Mouse (Mus musculus): ENCODE measurements around the gene Trpm6.

- TF ChIP-seq CTCF (conservative IDR thresholded peaks at IDR 0.05 in 1 of 2, IDR thresholded peaks at IDR 0.05 in 1 of 2; ENCODE audit: low read depth in 2 of 2, low read length in 2 of 2) (no peak), MXI1 (IDR thresholded peaks at IDR 0.05; ENCODE audit: low read depth, low read length) (no peak), NELFE (IDR thresholded peaks at IDR 0.05; ENCODE audit: low read depth, low read length) (no peak), POLR2A (IDR thresholded peaks at IDR 0.05; ENCODE audit: low read depth, low read length) (no peak), TCF12 (IDR thresholded peaks at IDR 0.05; ENCODE audit: low read depth, low read length) (no peak), JUND (conservative IDR thresholded peaks at IDR 0.05; ENCODE audit: low read depth, low read length) (no peak), ZKSCAN1 (IDR thresholded peaks at IDR 0.05; ENCODE audit: borderline replicate concordance, low read depth, low read length) (no peak), USF1 (IDR thresholded peaks at IDR 0.05; ENCODE audit: low read depth, low read length) (no peak), RAD21 (IDR thresholded peaks at IDR 0.05; ENCODE audit: low read depth, low read length) (no peak), ZMIZ1 (IDR thresholded peaks at IDR 0.05; ENCODE audit: low read depth, low read length) (no peak), POLR2AphosphoS2 (IDR thresholded peaks at IDR 0.05; ENCODE audit: low read depth, low read length) (no peak), CHD2 (IDR thresholded peaks at IDR 0.05; ENCODE audit: low read length) (no peak), ZC3H11A (IDR thresholded peaks at IDR 0.05; ENCODE audit: low read depth, low read length) (no peak)
These were observed 41.7 kb upstream of the Trpm6 start for GRCm38 (mm10) chr19:18708101-18708500.

Measured in CH12.LX (cell line).